Mouse (Mus musculus) ES-Bruce4 (cell line): ENCODE results near the gene AB124611.

Experiments used
- CTCF ChIP-seq: IDR thresholded peaks from one replicate; pipeline ENCODE4 v1.8.1; 2011; ENCODE audit warnings: low read depth, low read length
- EP300 ChIP-seq: IDR thresholded peaks from 2 replicates; pipeline ENCODE4 v1.6.1; 2011; ENCODE audit warnings: low read depth, low read length; ENCODE audit not compliant: insufficient read depth
- POLR2A ChIP-seq: IDR thresholded peaks from one replicate; pipeline ENCODE4 v1.8.1; 2011; ENCODE audit warnings: low read length; ENCODE audit not compliant: insufficient read depth

DNA sequence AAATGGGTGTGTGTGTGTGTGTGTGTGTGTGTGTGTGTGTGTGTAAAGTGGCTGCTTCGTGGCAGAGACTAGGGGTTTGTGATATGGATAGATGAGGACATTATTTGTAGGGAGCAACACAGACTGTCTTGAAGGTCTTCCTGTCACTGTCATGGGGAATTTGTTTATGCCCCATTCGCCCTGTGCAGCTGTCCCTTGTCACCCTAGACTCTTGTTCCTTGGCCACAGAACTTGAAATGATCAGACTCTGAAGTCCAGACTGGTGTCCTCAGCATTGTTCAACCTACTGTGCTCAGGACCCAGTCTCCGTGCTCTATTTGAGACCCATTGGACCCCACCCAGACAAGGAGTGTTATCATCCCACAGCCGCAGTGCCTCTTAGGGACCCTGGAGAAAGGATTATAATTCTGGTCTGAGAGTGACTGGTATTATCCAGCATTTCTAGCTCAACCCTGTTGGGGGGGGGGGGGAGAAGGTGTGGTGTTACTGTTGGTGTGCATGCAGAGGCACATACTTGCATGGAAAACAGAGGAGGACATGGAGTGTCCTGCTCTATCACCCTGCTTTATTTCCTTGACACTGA, 39.1 kb downstream of the AB124611 start:
- no peak for TF ChIP-seq CTCF
- TF ChIP-seq POLR2A, result no peak
- no peak for TF ChIP-seq EP300
